ENCODE assay signal across 8 mouse cellular contexts in the genomic region with DNA sequence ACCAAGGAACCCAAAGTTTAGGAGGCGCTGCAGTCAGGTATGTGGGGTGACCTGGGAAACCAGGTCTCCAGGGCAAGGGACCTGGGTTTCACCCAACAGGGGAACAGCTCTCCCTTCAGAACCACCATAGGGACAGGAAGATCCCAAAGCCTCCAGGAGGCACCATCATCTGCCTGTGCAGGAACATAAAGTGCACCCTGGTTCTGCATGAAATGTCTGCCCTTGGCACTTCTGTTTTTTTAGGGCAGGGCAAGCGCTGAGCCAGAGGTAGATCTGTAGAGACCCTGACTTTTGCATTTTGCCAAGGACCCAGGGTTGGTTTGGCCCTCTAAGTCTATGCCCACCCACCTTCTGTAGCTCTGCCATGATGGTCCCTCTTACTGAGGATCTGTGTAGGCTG. TPM values are rescaled to one million over a fixed set of nuclear protein-coding genes. Genes with fewer than 3 reads are reported as not detected.
A peak's percentile ranks its signal among the peaks of the same experiment; 100 is the strongest.
DNase-seq lines count a peak whose midpoint lies in the region; ATAC-seq and TF ChIP-seq lines count a peak whose summit lies in the region.

No protein-coding gene starts in this region.

- peak overlapping the region; percentile 92 for H3K4me2 ChIP-seq in forebrain, embryonic 13.5 days
- H3K4me2 ChIP-seq in hindbrain, embryonic 16.5 days (ENCODE audit: low read length) = peak overlapping the region; percentile 96
- H3K4me2 ChIP-seq in midbrain, embryonic 16.5 days (ENCODE audit: low read length) = peak overlapping the region; percentile 83

- peaks cover 13% of the 10 kb centered on the region; the same call in 1 of the 2 replicates for H3K79me2 ChIP-seq in liver, adult 2 months (ENCODE audit: control insufficient read depth, insufficient read depth, low read length)

- H3K4me1 ChIP-seq in liver, adult 2 months (ENCODE audit: control insufficient read depth, insufficient read depth, low read length) = peaks cover 16% of the 10 kb centered on the region; the same call in 1 of the 2 replicates
- peaks cover 16% of the 10 kb centered on the region for H3K4me1 ChIP-seq in forebrain, embryonic 13.5 days
- H3K4me1 ChIP-seq in hindbrain, embryonic 16.5 days (ENCODE audit: control insufficient read depth, insufficient read depth, low read depth, low read length) = peaks cover 22% of the 10 kb centered on the region
- peaks cover 14% of the 10 kb centered on the region for H3K4me1 ChIP-seq in midbrain, embryonic 16.5 days (ENCODE audit: control insufficient read depth, insufficient read depth, low read length)

- H3K9me3 ChIP-seq in forebrain, embryonic 13.5 days (replicated peaks) = no peaks in the 10 kb centered on the region
- no peaks in the 10 kb centered on the region for H3K9me3 ChIP-seq in hindbrain, embryonic 16.5 days (ENCODE audit: control insufficient read depth, low read length)
- H3K9me3 ChIP-seq in midbrain, embryonic 16.5 days (replicated peaks; ENCODE audit: control insufficient read depth, low read length, poor library complexity, severe bottlenecking) = no peaks in the 10 kb centered on the region

- H3K27me3 ChIP-seq in liver, adult 2 months (ENCODE audit: control insufficient read depth, insufficient read depth, low read length) = no peaks in the 10 kb centered on the region
- no peaks in the 10 kb centered on the region for H3K27me3 ChIP-seq in forebrain, embryonic 13.5 days
- H3K27me3 ChIP-seq in hindbrain, embryonic 16.5 days (replicated peaks; ENCODE audit: control insufficient read depth, insufficient read depth, low read length) = no peaks in the 10 kb centered on the region
- no peaks in the 10 kb centered on the region for H3K27me3 ChIP-seq in midbrain, embryonic 16.5 days (ENCODE audit: control insufficient read depth, insufficient read depth, low read depth, low read length)

- DNase-seq in liver, adult 2 months (ENCODE audit: extremely low read depth, low read depth, low spot score) = no peak
- no peak for DNase-seq in liver
- DNase-seq in thymus, adult 18-20 months = no peak
- DNase-seq in embryo, embryonic 11 days = no peak

- no peak for TF ChIP-seq POLR2A in liver, adult 2 months (IDR thresholded peaks at IDR 0.05; ENCODE audit: extremely low read depth, insufficient read depth, low read length)

- H3K9ac ChIP-seq in liver, adult 2 months (ENCODE audit: low read depth, low read length) = no peak overlapping the region
- H3K9ac ChIP-seq in forebrain, embryonic 13.5 days = 0 out of 2 replicates have a peak overlapping the region, but pooled peaks have one; percentile 87
- no peak overlapping the region; the same call in 1 of the 2 replicates for H3K9ac ChIP-seq in hindbrain, embryonic 16.5 days (ENCODE audit: low read depth, low read length)
- H3K9ac ChIP-seq in midbrain, embryonic 16.5 days (ENCODE audit: low read depth, low read length) = no peak overlapping the region; the same call in 1 of the 2 replicates

- H3K27ac ChIP-seq in liver, adult 2 months (replicated peaks; ENCODE audit: insufficient read depth, low read depth, low read length) = peak overlapping the region; percentile 11
- H3K27ac ChIP-seq in forebrain, embryonic 13.5 days = 0 out of 2 replicates have a peak overlapping the region, but pooled peaks have one; percentile 86
- H3K27ac ChIP-seq in hindbrain, embryonic 16.5 days (ENCODE audit: low read depth, low read length) = peak overlapping the region; percentile 91
- H3K27ac ChIP-seq in midbrain, embryonic 16.5 days (ENCODE audit: low read length) = peak overlapping the region; percentile 85

- no peaks in the 10 kb centered on the region for H3K36me3 ChIP-seq in liver, adult 2 months (ENCODE audit: control insufficient read depth, insufficient read depth, low read length)
- peaks cover 40% of the 10 kb centered on the region for H3K36me3 ChIP-seq in forebrain, embryonic 13.5 days (ENCODE audit: poor library complexity, severe bottlenecking)
- H3K36me3 ChIP-seq in hindbrain, embryonic 16.5 days (ENCODE audit: control insufficient read depth, insufficient read depth, low read length) = peaks cover 28% of the 10 kb centered on the region
- peaks cover 30% of the 10 kb centered on the region for H3K36me3 ChIP-seq in midbrain, embryonic 16.5 days (ENCODE audit: control insufficient read depth, insufficient read depth, low read length)

- no peak overlapping the region for H3K4me3 ChIP-seq in liver, adult 2 months (ENCODE audit: insufficient read depth, low read depth, low read length)
- peak overlapping the region; percentile 71; the same call in 1 of the 2 replicates for H3K4me3 ChIP-seq in forebrain, embryonic 13.5 days
- no peak overlapping the region for H3K4me3 ChIP-seq in hindbrain, embryonic 16.5 days (ENCODE audit: low read length)
- no peak overlapping the region for H3K4me3 ChIP-seq in midbrain, embryonic 16.5 days (ENCODE audit: low read depth, low read length)

- ATAC-seq in forebrain, embryonic 13.5 days = no peak
- ATAC-seq in hindbrain, embryonic 16.5 days = peak; percentile 5; the same call in 1 of the 2 replicates
- ATAC-seq in midbrain, embryonic 16.5 days = no peak
- ATAC-seq in inflammation-experienced regulatory T-cells, adult 6 months = no peak

- 68% methylated on average over 2 of the region's 2 CpGs for WGBS in liver, adult 2 months
- WGBS in forebrain, embryonic 13.5 days = 83% methylated on average over 2 of the region's 2 CpGs
- 83% methylated on average over 2 of the region's 2 CpGs for WGBS in hindbrain, embryonic 16.5 days
- 76% methylated on average over 2 of the region's 2 CpGs for WGBS in midbrain, embryonic 16.5 days

- TF ChIP-seq CTCF in liver, adult 2 months (IDR thresholded peaks at IDR 0.05; ENCODE audit: low read depth, low read length) = no peak

RNA-seq across cellular contexts. Expression of a gene that starts 2.3 kb away (rescaled TPM):
- total RNA-seq in liver, adult 2 months (2014; rRNA removed) = 28.1 and 30.9 TPM in 2 replicates
- 49.1 and 90.1 TPM in 2 replicates for polyA plus RNA-seq in liver, adult 2 months (2012; rRNA removed)
- 54.6 and 58.1 TPM in 2 replicates for polyA plus RNA-seq in forebrain, embryonic 13.5 days (2015; fragmentation: Nextera tagmentation; extraction: Ambion mirVana)
- 58.5 and 59.4 TPM in 2 replicates for polyA plus RNA-seq in hindbrain, embryonic 16.5 days (2015; fragmentation: Nextera tagmentation; extraction: Ambion mirVana)
- polyA plus RNA-seq in midbrain, embryonic 16.5 days (2015; fragmentation: Nextera tagmentation; extraction: Ambion mirVana) = 71.2 and 76.0 TPM in 2 replicates
- polyA plus RNA-seq in inflammation-experienced regulatory T-cells, adult 6 months (2017; shearing (Covaris generic)) = 100 to 1,000 TPM; 108 to 199 (median 172) TPM

RNA-seq across cellular contexts. Expression of a gene that starts 9.3 kb away (rescaled TPM):
- 24.3 and 27.3 TPM in 2 replicates for total RNA-seq in liver, adult 2 months (2014; rRNA removed)
- 11.1 and 13.4 TPM in 2 replicates for polyA plus RNA-seq in liver, adult 2 months (2012; rRNA removed)
- polyA plus RNA-seq in forebrain, embryonic 13.5 days (2015; fragmentation: Nextera tagmentation; extraction: Ambion mirVana) = 67.9 and 74.9 TPM in 2 replicates
- polyA plus RNA-seq in hindbrain, embryonic 16.5 days (2015; fragmentation: Nextera tagmentation; extraction: Ambion mirVana) = 57.3 and 63.6 TPM in 2 replicates
- 59.7 and 64.6 TPM in 2 replicates for polyA plus RNA-seq in midbrain, embryonic 16.5 days (2015; fragmentation: Nextera tagmentation; extraction: Ambion mirVana)
- polyA plus RNA-seq in inflammation-experienced regulatory T-cells, adult 6 months (2017; shearing (Covaris generic)) = 10 to 100 TPM; 57.4 to 96.0 (median 81.2) TPM

RNA-seq across cellular contexts. Expression of a gene that starts 10.2 kb away (rescaled TPM):
- total RNA-seq in liver, adult 2 months (2014; rRNA removed) = 9.5 and 15.1 TPM in 2 replicates
- 16.9 and 28.0 TPM in 2 replicates for polyA plus RNA-seq in liver, adult 2 months (2012; rRNA removed)
- 49.7 and 56.4 TPM in 2 replicates for polyA plus RNA-seq in forebrain, embryonic 13.5 days (2015; fragmentation: Nextera tagmentation; extraction: Ambion mirVana)
- 44.9 and 65.1 TPM in 2 replicates for polyA plus RNA-seq in hindbrain, embryonic 16.5 days (2015; fragmentation: Nextera tagmentation; extraction: Ambion mirVana)
- 70.0 and 78.0 TPM in 2 replicates for polyA plus RNA-seq in midbrain, embryonic 16.5 days (2015; fragmentation: Nextera tagmentation; extraction: Ambion mirVana)
- polyA plus RNA-seq in inflammation-experienced regulatory T-cells, adult 6 months (2017; shearing (Covaris generic)) = 10 to 100 TPM; 11.6 to 43.1 (median 25.3) TPM

RNA-seq across cellular contexts. Expression of a gene that starts 16.7 kb away (rescaled TPM):
- 0.54 and 0.55 TPM in 2 replicates for total RNA-seq in liver, adult 2 months (2014; rRNA removed)
- polyA plus RNA-seq in liver, adult 2 months (2012; rRNA removed) = 2.2 and 4.6 TPM in 2 replicates
- 88.7 and 105 TPM in 2 replicates for polyA plus RNA-seq in forebrain, embryonic 13.5 days (2015; fragmentation: Nextera tagmentation; extraction: Ambion mirVana)
- 192 and 201 TPM in 2 replicates for polyA plus RNA-seq in hindbrain, embryonic 16.5 days (2015; fragmentation: Nextera tagmentation; extraction: Ambion mirVana)
- 213 and 216 TPM in 2 replicates for polyA plus RNA-seq in midbrain, embryonic 16.5 days (2015; fragmentation: Nextera tagmentation; extraction: Ambion mirVana)
- 10 to 100 TPM in 2 of 3 experiments, 1 to 10 TPM in 1; 9.4 to 14.3 (median 10.4) TPM for polyA plus RNA-seq in inflammation-experienced regulatory T-cells, adult 6 months (2017; shearing (Covaris generic))

Comparison
In these comparisons a context has a peak if more than half of its experiments do, and no peak if none do; other contexts are left out.
1. H3K27ac ChIP-seq: peak in every context shown above with its lines; median percentile 91 in hindbrain, embryonic 16.5 days; 86 in forebrain, embryonic 13.5 days; 85 in midbrain, embryonic 16.5 days; 11 in liver, adult 2 months.